Mouse (Mus musculus): ENCODE results near the gene Gm16506.
"Not testable (repeated sequence)": the region's sequence is repeated elsewhere in the genome, so short reads cannot be mapped to it uniquely, and the experiment has no call there.

Gene Gm16506

DNA sequence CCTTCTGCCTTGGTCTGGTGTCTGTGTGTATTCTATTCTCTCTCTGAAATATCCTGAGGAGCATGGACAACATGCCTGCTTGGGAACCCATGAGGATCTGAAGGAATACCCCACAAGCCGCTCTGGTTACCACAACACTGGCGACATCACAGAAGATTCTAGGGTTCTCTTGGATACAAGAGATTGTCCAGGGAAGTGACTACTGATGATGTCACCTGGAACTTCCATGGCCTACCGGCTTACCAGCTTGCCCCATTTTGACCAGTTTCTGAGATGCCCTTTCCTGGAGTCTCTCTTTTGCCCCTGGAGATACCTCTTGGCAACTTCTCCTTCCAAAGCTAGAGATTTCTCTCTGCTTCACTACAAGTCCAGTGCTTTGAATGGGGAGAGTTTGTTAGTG lies at the start of gene Gm16506:
Gene Gm16506 (minus strand): TSS at position 101 of the 400 bp plus-strand sequence.
- DNase-seq (ENCODE audit: low spot score), result not testable (repeated sequence)

DNA sequence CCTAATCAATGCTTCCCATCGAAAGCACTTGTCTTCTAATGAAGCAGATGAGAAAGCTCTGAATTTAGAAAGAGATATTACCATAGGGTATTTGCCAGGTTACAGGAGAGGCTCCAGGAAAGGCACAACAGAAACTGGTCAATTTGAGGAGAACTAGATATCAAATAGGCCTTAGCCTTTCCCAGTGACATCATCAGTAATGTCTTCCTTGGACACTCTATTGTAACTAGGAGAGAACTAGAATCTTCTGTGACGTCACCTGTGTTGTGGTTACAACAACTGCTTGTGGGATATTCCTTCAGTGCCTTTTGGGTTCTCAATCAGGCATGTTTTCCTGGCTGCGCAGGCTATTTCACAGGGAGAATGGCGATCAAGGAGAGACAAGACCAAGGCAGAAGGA lies 20.3 kb upstream of the Gm16506 start, which contains the start of gene Gm6526:
Gene Gm6526 (plus strand): TSS at position 301 of the 400 bp plus-strand sequence.
- DNase-seq (ENCODE audit: low spot score), result not testable (repeated sequence)

DNA sequence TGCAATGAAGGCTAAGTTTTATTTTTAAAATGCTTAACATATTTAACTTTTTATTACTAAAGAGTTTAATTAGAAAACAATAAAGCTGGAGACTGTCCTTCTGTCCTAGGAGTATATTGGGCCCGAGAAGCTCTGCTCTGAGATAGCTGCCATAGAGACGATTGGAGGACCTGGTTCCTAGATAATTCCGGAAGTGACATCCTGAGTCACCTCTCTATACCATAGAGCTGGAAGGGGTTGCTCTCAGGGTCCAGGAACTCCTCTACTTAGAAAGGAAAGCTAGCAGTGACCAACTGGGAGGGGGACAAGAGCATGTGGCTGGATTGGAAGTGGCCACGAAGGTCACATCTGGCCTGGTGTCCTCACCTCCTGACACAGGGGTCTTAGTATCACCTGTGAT lies 29.7 kb downstream of the Gm16506 start, which contains the start of gene Gm7324:
Gene Gm7324 (plus strand): TSS at position 208 of the 400 bp plus-strand sequence.
- DNase-seq (ENCODE audit: low spot score), result not testable (repeated sequence)

DNA sequence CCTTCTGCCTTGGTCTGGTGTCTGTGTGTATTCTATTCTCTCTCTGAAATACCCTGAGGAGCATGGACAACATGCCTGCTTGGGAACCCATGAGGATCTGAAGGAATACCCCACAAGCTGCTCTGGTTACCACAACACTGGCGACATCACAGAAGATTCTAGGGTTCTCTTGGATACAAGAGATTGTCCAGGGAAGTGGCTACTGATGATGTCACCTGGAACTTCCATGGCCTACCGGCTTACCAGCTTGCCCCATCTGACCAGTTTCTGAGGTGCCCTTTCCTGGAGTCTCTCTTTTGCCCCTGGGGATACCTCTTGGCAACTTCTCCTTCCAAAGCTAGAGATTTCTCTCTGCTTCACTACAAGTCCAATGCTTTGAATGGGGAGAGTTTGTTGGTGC lies 50.2 kb downstream of the Gm16506 start, which contains the start of gene Gm8165:
Gene Gm8165 (minus strand): TSS at position 101 of the 400 bp plus-strand sequence.
- DNase-seq (ENCODE audit: low spot score), result not testable (repeated sequence)

Measured in ovary, adult 18-20 months (tissue).